Mouse (Mus musculus): ENCODE results near the gene Nuak1. TPM values are rescaled to one million over a fixed set of nuclear protein-coding genes. Genes with fewer than 3 reads are reported as not detected.

The Nuak1 gene
- polyA plus RNA-seq, 1 experiment from 2014 or later: 3.1 TPM

DNA sequence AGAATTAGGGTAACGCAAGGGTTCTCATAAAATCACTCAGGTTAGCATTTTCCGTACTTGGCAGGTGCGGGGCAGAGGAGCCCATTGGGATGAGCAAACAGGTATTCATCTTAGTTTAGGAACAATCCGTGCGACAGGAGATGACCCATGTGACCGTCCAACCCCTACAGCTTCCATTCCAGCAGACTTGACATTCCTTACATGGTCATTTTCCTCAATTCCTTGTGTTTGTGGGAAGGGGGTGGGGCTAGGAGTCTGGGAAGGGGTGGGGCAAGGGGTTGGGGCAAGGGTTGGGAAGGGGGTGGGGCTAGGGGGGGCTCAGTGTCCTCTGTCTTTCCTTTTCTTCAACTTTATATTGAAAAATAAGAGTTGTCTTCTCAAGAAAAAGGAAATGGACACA is 6.3 kb upstream of the Nuak1 start:
- H3K27ac ChIP-seq: peak overlapping the region; percentile 83; the same call in 1 of the 2 replicates
- H3K9me3 ChIP-seq (replicated peaks): no peaks in the 10 kb centered on the region
- ATAC-seq (replicated peaks; ENCODE audit: insufficient number of reproducible peaks, insufficient read depth, low FRiP score, low read depth): no peak
- no peaks in the 10 kb centered on the region for H3K36me3 ChIP-seq
- no peak overlapping the region for H3K4me3 ChIP-seq
- H3K27me3 ChIP-seq: no peaks in the 10 kb centered on the region
- no peak overlapping the region for H3K4me2 ChIP-seq
- H3K4me1 ChIP-seq (replicated peaks): peaks cover 32% of the 10 kb centered on the region
- H3K9ac ChIP-seq: no peak overlapping the region
- 91% methylated on average over 6 of the region's 6 CpGs for WGBS

DNA sequence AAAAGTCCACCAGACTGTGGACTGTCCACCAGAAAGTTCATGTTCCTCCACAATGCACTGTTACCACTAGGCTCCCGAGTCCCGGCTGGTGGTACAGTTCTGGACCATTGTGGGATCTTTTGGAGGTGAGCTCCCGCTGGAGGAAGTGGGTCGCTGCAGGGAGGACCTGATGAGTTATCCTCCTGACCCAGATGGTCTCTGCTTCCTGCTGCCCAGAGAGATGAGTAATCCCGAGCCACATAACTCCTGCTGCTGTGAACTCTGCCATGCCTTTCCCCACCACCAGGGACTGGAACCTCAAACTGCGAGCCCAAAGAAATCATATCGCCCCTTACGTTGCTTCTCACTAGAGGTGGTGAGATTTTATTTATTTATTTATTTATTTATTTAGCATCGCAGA is 4.0 kb upstream of the Nuak1 start:
- 66% methylated on average over 9 of the region's 9 CpGs for WGBS
- Histone ChIP-seq H3K4me3 (no peak overlapping the region), H3K4me1 (replicated peaks) (peaks cover 24% of the 10 kb centered on the region), H3K9me3 (replicated peaks) (no peaks in the 10 kb centered on the region), H3K9ac (no peak overlapping the region), H3K36me3 (no peaks in the 10 kb centered on the region), H3K27me3 (no peaks in the 10 kb centered on the region), H3K4me2 (no peak overlapping the region), H3K27ac (no peak overlapping the region)
- no peak for ATAC-seq (replicated peaks; ENCODE audit: insufficient number of reproducible peaks, insufficient read depth, low FRiP score, low read depth)

DNA sequence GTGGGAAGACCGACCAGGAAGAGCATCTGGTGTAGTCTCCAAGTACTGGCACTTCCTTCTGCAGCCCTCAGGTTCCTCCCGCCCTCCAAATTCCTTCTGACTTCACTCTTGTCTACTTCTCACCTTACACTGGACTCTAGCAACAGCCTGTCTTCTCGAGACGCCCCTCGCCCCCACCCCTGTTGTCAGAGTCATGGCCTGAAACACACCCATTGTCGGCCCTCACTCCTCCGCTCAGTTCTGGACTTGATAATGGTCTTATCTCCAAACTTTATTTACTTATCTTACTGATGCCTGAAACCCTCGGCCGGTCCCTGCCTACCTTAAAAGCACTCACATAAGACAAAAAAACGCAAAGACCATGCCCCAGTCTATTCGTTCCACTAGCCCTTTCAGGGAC is 1.4 kb upstream of the Nuak1 start:
- H3K4me1 ChIP-seq (replicated peaks): peaks cover 30% of the 10 kb centered on the region
- ATAC-seq (replicated peaks; ENCODE audit: insufficient number of reproducible peaks, insufficient read depth, low FRiP score, low read depth): no peak
- WGBS: 13% methylated on average over 11 of the region's 11 CpGs
- peak overlapping the region; percentile 97 for H3K27ac ChIP-seq
- no peaks in the 10 kb centered on the region for H3K9me3 ChIP-seq (replicated peaks)
- peak overlapping the region; percentile 92 for H3K4me3 ChIP-seq
- peak overlapping the region; percentile 85 for H3K4me2 ChIP-seq
- no peaks in the 10 kb centered on the region for H3K27me3 ChIP-seq
- no peaks in the 10 kb centered on the region for H3K36me3 ChIP-seq
- peak overlapping the region; percentile 98 for H3K9ac ChIP-seq

DNA sequence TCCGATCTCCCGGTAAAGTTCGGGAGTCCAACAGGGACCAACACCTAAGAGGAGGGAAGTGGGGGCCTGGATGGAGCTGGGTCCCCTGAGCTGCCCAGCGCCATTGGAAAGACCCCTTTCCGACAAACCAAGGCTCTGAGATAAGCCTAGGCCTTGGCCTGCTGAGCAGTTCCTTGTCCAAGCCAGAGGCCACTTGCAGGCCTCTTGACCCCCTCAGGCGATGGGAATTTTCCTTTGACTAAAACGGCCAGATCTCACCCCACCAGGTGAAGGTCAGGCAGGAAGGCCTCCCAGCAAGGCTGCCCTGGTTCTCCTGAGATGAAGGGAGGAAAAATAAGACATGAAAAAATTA is 1.0 kb upstream of the Nuak1 start:
- no peak for ATAC-seq (replicated peaks; ENCODE audit: insufficient number of reproducible peaks, insufficient read depth, low FRiP score, low read depth)
- peak overlapping the region; percentile 85 for H3K4me2 ChIP-seq
- H3K4me1 ChIP-seq (replicated peaks): peaks cover 33% of the 10 kb centered on the region
- WGBS: under 1% methylated on average over 7 of the region's 7 CpGs
- peak overlapping the region; percentile 92 for H3K4me3 ChIP-seq
- H3K9ac ChIP-seq: peak overlapping the region; percentile 98
- H3K27ac ChIP-seq: peak overlapping the region; percentile 97
- no peaks in the 10 kb centered on the region for H3K9me3 ChIP-seq (replicated peaks)
- H3K36me3 ChIP-seq: no peaks in the 10 kb centered on the region
- no peaks in the 10 kb centered on the region for H3K27me3 ChIP-seq

DNA sequence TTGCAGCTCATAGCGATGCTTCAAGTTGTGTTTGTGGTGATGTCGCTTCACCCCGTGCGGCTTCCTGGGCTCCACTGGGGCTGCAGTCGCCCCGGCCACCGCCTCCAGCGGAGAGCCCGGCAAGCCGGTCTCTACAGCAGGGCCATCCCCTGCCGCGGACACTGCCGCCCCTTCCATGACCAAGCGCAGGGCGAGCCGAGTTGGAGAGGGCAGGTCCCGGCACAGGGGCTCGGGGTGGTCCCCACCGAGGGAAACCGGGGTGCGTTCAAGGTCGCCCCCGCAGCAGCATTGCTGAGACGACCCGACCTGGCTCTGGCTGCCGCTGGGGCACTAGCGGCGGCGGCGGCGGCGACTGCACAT is 236 bp downstream of the Nuak1 start:
- peaks cover 45% of the 10 kb centered on the region for H3K4me1 ChIP-seq (replicated peaks)
- no peaks in the 10 kb centered on the region for H3K27me3 ChIP-seq
- H3K9me3 ChIP-seq (replicated peaks): no peaks in the 10 kb centered on the region
- no peaks in the 10 kb centered on the region for H3K36me3 ChIP-seq
- H3K27ac ChIP-seq: peak overlapping the region; percentile 97
- no peak; the same call in none of the 2 replicates for ATAC-seq (replicated peaks; ENCODE audit: insufficient number of reproducible peaks, insufficient read depth, low FRiP score, low read depth)
- under 1% methylated on average over 31 of the region's 32 CpGs for WGBS
- peak overlapping the region; percentile 92 for H3K4me3 ChIP-seq
- peak overlapping the region; percentile 85 for H3K4me2 ChIP-seq
- peak overlapping the region; percentile 98 for H3K9ac ChIP-seq

DNA sequence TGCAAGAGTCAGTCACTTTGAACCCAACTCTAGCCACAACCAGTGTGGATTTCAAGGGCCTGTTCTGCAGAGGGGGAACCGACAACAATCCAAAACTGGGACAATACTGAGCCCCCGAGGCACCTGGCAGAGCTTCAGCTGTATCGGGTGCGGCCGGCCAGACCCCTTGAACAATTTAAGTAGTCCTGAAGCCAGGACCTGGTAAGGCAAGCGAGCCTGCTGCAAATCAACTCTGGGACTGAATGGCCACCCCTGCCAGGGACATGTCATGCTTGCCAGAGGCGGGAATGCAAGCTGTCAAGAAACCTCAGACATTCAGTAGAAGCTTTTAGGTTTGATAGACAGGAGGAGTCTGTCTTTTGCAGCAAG is 1.2 kb downstream of the Nuak1 start:
- peak overlapping the region; percentile 92 for H3K4me3 ChIP-seq
- H3K4me2 ChIP-seq: peak overlapping the region; percentile 85
- H3K9me3 ChIP-seq (replicated peaks): no peaks in the 10 kb centered on the region
- H3K27ac ChIP-seq: peak overlapping the region; percentile 97
- peak overlapping the region; percentile 98 for H3K9ac ChIP-seq
- H3K36me3 ChIP-seq: no peaks in the 10 kb centered on the region
- ATAC-seq (replicated peaks; ENCODE audit: insufficient number of reproducible peaks, insufficient read depth, low FRiP score, low read depth): no peak
- H3K27me3 ChIP-seq: no peaks in the 10 kb centered on the region
- peaks cover 55% of the 10 kb centered on the region for H3K4me1 ChIP-seq (replicated peaks)
- 8% methylated on average over 7 of the region's 7 CpGs for WGBS

DNA sequence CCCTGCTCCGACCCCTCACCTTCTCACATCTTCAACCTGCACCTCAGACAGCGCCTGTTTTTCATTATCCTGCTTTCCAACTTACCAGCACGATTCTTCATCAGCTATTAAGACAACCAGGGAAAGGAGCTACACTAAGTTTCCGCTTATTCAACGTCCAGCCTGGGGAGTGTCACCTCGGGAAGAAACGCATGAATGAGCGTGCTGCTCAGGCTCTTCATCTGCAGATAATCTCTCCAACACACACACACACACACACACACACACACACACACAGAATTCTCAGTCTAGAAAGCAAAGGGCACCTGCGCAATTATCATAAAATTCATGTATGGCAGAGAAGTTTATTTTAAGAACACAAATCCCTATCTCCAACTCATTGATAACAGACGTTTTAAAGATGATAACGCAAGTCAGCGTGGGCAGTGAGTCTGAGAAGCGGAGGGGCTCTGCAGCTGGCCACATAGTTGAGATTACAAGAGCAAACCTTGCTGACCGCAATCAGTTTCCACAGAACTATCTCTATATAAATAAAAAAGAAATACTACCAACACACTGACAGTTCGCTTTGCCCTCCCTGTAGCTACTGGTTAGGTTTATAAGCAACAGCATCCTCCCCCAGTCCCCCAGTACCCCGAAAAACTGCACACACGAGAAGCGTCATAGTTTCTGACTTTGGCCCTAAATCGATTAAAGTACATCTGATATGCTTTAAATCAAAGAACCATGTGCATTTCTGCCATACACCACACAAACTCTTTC is 1.8 kb downstream of the Nuak1 start:
- no peaks in the 10 kb centered on the region for H3K36me3 ChIP-seq
- peak overlapping the region; percentile 97 for H3K27ac ChIP-seq
- peaks cover 60% of the 10 kb centered on the region for H3K4me1 ChIP-seq (replicated peaks)
- H3K4me2 ChIP-seq: peak overlapping the region; percentile 85
- 13% methylated on average over 19 of the region's 19 CpGs for WGBS
- H3K9me3 ChIP-seq (replicated peaks): no peaks in the 10 kb centered on the region
- H3K27me3 ChIP-seq: no peaks in the 10 kb centered on the region
- H3K9ac ChIP-seq: peak overlapping the region; percentile 98
- peak overlapping the region; percentile 92 for H3K4me3 ChIP-seq
- ATAC-seq (replicated peaks; ENCODE audit: insufficient number of reproducible peaks, insufficient read depth, low FRiP score, low read depth): no peak

DNA sequence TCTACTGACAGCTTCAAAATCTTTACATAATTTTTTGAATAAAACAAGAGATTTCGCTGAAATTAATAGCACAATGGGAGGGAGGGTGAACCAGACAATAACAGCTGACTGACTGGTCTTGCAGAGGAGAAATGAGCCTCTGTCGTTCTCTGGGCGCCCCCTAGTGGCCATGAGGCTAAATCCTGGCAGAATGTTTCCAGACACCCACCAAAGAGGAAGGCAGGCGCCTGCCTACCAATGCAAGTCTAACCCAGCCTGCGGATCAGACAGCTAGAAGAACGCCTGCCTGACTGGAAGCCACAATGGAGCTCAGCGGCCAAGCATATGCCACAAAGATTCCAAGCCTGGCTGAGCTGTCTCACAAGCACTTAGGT is 2.4 kb downstream of the Nuak1 start:
- WGBS: 0% methylated on average over 7 of the region's 7 CpGs
- peak overlapping the region; percentile 97 for H3K27ac ChIP-seq

DNA sequence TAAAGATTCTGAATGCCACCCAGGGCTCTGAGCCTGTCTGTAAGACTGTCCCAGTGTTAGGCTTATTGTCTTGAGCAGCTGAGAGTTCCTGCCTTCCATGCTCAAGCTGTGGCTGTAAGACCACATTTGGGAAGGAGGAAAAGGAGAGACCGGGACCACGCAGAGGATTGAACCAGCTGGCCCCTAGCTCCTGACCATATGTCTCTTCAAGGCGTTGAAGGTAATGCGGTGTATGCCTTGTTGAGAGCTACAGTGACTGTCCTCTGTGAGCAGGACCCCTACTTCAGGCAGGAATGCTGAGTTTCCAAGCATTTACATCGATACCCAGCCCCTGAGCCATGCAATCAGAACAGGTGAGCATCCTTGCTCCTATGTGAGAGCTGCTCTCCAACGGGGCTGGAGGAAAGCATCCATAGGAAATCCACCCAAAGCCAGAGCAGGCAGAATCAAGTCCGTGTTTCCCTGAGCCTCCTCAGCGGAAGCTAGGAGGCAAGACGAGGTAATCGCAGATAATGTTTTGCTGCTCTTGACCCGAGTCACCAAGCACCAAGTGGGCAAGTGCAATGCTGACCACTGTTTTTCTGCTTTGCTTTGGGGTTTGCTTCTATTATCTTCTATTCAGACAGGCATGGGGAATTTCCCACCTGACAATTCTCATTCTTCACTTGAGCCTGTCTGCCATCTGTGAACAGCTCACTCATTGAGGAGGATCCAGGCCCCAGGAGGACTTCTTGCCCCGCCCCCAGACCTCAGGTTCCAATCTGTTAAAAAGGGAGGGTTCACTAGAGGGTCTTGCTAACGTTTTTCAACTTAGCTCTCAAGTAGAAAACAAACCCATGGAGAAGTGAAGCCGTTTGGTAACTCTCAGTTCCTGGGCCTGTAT is 3.0 kb downstream of the Nuak1 start:
- Histone ChIP-seq H3K27me3 (no peaks in the 10 kb centered on the region), H3K36me3 (no peaks in the 10 kb centered on the region), H3K9me3 (replicated peaks) (no peaks in the 10 kb centered on the region), H3K4me2 (peak overlapping the region; percentile 85), H3K27ac (peak overlapping the region; percentile 25; the same call in 1 of the 2 replicates), H3K4me1 (replicated peaks) (peaks cover 62% of the 10 kb centered on the region), H3K4me3 (peak overlapping the region; percentile 92), H3K9ac (peak overlapping the region; percentile 36)
- 40% methylated on average over 14 of the region's 14 CpGs for WGBS
- ATAC-seq (replicated peaks; ENCODE audit: insufficient number of reproducible peaks, insufficient read depth, low FRiP score, low read depth): no peak

More for the DNA sequence above, 2.4 kb downstream of the Nuak1 start:
- peak overlapping the region; percentile 98 for H3K9ac ChIP-seq
- H3K27me3 ChIP-seq: no peaks in the 10 kb centered on the region
- H3K36me3 ChIP-seq: no peaks in the 10 kb centered on the region
- ATAC-seq (replicated peaks; ENCODE audit: insufficient number of reproducible peaks, insufficient read depth, low FRiP score, low read depth): peak; percentile 18; the same call in 1 of the 2 replicates
- H3K4me3 ChIP-seq: peak overlapping the region; percentile 92
- H3K4me1 ChIP-seq (replicated peaks): peaks cover 63% of the 10 kb centered on the region
- peak overlapping the region; percentile 85 for H3K4me2 ChIP-seq
- H3K9me3 ChIP-seq (replicated peaks): no peaks in the 10 kb centered on the region

DNA sequence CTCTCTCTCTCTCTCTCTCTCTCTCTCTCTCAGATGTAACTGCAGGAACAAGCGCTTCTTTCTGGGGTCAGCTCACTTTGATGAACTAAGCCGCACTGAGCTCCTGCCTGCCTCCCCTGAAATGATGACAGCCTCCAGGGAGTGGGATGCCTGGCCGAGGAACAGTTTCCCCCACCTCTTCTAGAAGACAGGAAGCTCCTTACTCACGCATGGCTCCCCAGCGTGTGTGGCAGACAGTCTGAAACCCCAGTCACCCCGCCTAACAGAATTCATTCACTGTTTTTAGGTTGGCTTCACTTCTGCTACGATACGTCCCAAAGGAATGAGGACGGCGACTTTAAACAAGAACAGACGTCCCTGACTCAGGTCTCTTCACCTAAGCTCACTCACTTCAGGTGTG is 4.5 kb downstream of the Nuak1 start:
- WGBS: 50% methylated on average over 11 of the region's 11 CpGs
- no peak for ATAC-seq (replicated peaks; ENCODE audit: insufficient number of reproducible peaks, insufficient read depth, low FRiP score, low read depth)
- H3K36me3 ChIP-seq: peaks cover 4% of the 10 kb centered on the region; the same call in 1 of the 2 replicates
- H3K9ac ChIP-seq: 0 out of 2 replicates have a peak overlapping the region, but pooled peaks have one; percentile 0
- H3K4me3 ChIP-seq: no peak overlapping the region
- H3K9me3 ChIP-seq (replicated peaks): no peaks in the 10 kb centered on the region
- no peaks in the 10 kb centered on the region for H3K27me3 ChIP-seq
- peaks cover 55% of the 10 kb centered on the region for H3K4me1 ChIP-seq (replicated peaks)
- no peak overlapping the region for H3K27ac ChIP-seq
- H3K4me2 ChIP-seq: peak overlapping the region; percentile 16; the same call in 1 of the 2 replicates

DNA sequence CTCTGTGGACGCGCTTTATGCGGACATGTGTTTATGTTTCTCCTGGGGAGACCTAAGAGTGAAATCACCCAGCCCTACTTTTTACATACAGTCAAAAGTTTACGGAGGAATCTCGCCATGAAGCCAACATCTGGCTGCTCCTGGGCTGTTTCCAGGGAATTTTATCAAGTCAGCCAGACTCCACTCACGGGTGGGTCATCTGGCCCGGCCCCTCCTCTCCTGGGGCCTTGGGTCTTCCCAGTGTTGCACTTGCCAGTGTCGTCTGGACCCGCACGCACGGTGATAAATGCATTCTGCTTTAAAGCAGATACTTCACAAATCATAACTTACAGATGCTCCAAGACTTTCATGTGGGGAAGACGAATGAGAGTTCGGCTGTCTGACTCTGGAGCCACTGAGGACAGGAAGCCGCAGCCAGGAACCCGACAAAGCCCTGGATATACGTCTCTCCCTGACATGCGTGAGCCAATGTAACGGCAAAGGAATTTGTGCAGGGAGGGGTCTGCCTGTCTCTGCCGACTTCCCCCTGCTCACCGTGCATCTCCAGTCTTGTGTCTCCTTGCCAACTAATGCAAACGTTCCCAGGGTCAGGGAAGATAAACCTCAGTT is 7.1 kb downstream of the Nuak1 start:
- peak overlapping the region; percentile 44; the same call in 1 of the 2 replicates for H3K27ac ChIP-seq
- no peak overlapping the region for H3K4me3 ChIP-seq
- no peaks in the 10 kb centered on the region for H3K9me3 ChIP-seq (replicated peaks)
- no peak overlapping the region for H3K9ac ChIP-seq
- no peak overlapping the region for H3K4me2 ChIP-seq
- H3K4me1 ChIP-seq (replicated peaks): peaks cover 60% of the 10 kb centered on the region
- no peak for ATAC-seq (replicated peaks; ENCODE audit: insufficient number of reproducible peaks, insufficient read depth, low FRiP score, low read depth)
- 44% methylated on average over 21 of the region's 21 CpGs for WGBS
- H3K27me3 ChIP-seq: no peaks in the 10 kb centered on the region
- peaks cover 4% of the 10 kb centered on the region; the same call in 1 of the 2 replicates for H3K36me3 ChIP-seq
